Mouse (Mus musculus): ENCODE results near the gene Nr6a1. TPM values are rescaled to one million over a fixed set of nuclear protein-coding genes. Genes with fewer than 3 reads are reported as not detected.

Nr6a1 gene
- 0.29 and 0.34 TPM in 2 replicates for polyA plus RNA-seq (2015; fragmentation: Nextera tagmentation; extraction: Ambion mirVana)

GRCm38 (mm10) chr2:38927115-38927979 is at the start of gene Nr6a1:
Gene Nr6a1, minus strand, starts transcription at chr2:38927688.

GRCm38 (mm10) chr2:38931851-38932667 is 4.6 kb upstream of the Nr6a1 start, which contains the start of gene Olfml2a:
Gene Olfml2a, plus strand, starts transcription at chr2:38931978.

DNA sequence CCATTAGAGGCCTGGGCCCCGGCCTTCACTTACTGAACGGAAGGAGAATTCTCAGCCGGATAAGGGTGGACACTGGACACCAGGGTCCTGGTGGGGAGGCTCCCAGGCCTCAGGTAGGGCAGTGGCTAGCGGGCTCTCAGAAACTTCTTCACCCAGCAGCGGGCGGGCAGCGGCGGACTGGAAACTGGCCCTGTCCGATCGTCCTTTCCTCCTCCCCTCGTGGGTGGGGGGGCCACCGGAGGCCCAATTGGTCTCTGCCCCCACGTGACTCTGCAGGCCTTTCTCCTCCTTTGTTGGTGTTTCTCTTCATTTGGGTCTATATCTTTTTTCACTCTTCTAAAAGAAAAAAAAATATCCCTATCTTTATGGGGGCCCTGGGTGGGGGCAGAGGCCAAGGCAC is 213.2 kb downstream of the Nr6a1 start, which contains the start of gene Nr5a1:
Gene Nr5a1 (minus strand): TSS at position 219 of the 400 bp plus-strand sequence.

Other genes with a start within 250 kb of the Nr6a1 start
- gene Nr5a1, start 213.1 kb downstream of the Nr6a1 start, polyA plus RNA-seq (2015; fragmentation: Nextera tagmentation; extraction: Ambion mirVana), result 8.0 and 11.8 TPM in 2 replicates
- 1.1 and 1.9 TPM in 2 replicates for gene Olfml2a, start 4.3 kb upstream of the Nr6a1 start, polyA plus RNA-seq (2015; fragmentation: Nextera tagmentation; extraction: Ambion mirVana)
- gene Wdr38, start 69.8 kb upstream of the Nr6a1 start, polyA plus RNA-seq (2015; fragmentation: Nextera tagmentation; extraction: Ambion mirVana), result 1.3 and 1.6 TPM in 2 replicates
- 80.5 and 84.9 TPM in 2 replicates for gene Arpc5l, start 77.7 kb upstream of the Nr6a1 start, polyA plus RNA-seq (2015; fragmentation: Nextera tagmentation; extraction: Ambion mirVana)
- 933 and 1,043 TPM in 2 replicates for gene Rpl35, start 77.9 kb upstream of the Nr6a1 start, polyA plus RNA-seq (2015; fragmentation: Nextera tagmentation; extraction: Ambion mirVana)
- 14.6 and 15.9 TPM in 2 replicates for gene Golga1, start 137.9 kb upstream of the Nr6a1 start, polyA plus RNA-seq (2015; fragmentation: Nextera tagmentation; extraction: Ambion mirVana)